Mouse (Mus musculus) olfactory bulb, adult 2 months (tissue): Measurements from ENCODE around the gene Nhlh1.

Source experiments
- CTCF ChIP-seq: fragments of 200-500 bp; IDR thresholded peaks from 2 replicates; pipeline ENCODE4 v1.5.1; 2012; ENCODE audit warnings: low read depth, mild to moderate bottlenecking, low read length, moderate library complexity; ENCODE audit not compliant: insufficient read depth
- POLR2A ChIP-seq: fragments of 200-500 bp; IDR thresholded peaks from 2 replicates; pipeline ENCODE4 v1.6.1; 2012; ENCODE audit warnings: mild to moderate bottlenecking, low read depth, low read length, moderate library complexity; ENCODE audit not compliant: insufficient read depth

DNA sequence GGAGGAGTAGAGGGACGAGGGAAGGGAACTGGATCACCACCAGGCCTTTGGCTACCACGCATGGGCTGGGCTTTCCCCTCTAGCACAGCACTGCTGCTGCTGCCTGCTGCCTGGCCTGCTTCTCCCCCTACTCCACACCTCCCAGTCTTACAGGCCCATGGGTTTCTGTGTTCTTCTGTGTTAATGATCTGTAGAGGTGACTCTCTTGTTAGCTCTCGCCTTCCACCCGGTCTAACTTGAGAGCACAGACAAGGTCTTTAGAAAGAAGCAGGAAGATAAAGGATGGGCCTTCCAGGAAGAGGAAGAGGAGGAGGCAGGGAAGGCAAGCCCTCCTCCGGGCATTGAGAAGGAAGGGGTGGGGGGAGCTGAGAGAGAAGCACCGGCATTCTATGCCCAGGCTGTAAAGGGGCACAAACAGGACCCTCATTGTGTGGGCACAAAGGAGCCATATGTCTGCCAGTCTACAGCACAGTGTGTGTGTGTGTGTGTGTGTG lies 9.1 kb downstream of the Nhlh1 start:
- TF ChIP-seq POLR2A (no peak), CTCF (no peak)
